Mouse (Mus musculus): Measurements from ENCODE around the gene Id3.

The Id3 gene

DNA sequence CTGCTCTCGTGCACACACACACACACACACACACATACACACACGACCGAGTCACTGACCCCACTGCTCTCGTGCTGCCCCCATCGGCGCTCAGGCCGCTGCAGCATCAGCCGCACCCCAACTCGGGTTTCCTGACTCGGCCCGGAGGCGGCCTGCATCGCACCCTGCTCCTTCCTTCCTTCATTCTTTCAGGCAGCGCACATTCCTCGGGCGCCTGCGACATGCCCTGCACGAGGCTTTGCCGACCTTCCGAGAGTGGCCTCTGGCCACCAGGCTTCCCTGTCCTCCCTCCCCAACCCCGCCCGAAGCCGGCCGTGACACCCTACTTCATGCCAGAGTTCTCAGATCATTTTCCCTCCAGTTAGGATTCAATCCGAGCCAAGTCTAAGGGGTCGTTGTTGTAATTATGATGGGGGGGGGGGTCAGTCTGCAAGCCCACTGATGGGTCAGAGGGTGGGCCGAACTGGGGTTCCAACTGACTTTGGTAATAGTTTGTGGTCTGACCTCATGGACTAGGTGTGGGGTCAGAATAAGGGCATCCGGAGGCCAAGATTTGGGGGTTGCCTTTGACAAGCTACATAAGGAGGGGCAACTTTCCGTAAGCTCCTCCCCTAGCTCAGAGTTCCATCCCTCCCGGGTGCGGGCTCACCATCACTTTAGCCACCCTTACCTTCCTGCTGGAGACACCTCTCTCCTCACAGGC, 5.2 kb downstream of the Id3 start:
- peak; percentile 82 for DNase-seq

- DNase-seq: no peak
Observed at GRCm38 (mm10) chr4:136149045-136149379, 5.7 kb downstream of the Id3 start.

- peak; percentile 76 for DNase-seq
Observed at GRCm38 (mm10) chr4:136149734-136150133, 6.4 kb downstream of the Id3 start.

- DNase-seq: no peak
Observed at GRCm38 (mm10) chr4:136150596-136150995, 7.3 kb downstream of the Id3 start.

DNA sequence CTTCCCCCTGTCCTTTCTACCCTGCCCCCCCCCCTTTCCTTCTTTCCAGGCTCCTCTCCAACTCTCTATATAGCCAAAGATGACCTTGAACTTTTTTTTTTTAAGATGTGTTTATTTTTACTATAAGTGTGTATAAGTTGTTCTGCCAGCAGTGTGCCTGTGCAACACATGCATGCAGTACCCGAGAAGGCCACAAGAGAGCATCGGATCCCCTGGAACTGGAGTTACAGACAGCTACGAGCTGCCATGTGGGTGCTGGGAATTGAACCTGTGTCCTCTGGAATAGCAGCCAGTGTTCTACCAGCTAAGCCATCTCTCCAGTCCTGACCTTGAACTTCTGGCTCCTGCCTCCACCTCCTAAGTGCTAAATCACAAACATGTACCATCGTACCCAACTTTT, 9.5 kb downstream of the Id3 start:
- no peak for DNase-seq

GRCm38 (mm10) chr4:136154462-136154861, 11.2 kb downstream of the Id3 start:
- DNase-seq: no peak

- DNase-seq: no peak
Observed at GRCm38 (mm10) chr4:136158498-136158897, 15.2 kb downstream of the Id3 start.

DNA sequence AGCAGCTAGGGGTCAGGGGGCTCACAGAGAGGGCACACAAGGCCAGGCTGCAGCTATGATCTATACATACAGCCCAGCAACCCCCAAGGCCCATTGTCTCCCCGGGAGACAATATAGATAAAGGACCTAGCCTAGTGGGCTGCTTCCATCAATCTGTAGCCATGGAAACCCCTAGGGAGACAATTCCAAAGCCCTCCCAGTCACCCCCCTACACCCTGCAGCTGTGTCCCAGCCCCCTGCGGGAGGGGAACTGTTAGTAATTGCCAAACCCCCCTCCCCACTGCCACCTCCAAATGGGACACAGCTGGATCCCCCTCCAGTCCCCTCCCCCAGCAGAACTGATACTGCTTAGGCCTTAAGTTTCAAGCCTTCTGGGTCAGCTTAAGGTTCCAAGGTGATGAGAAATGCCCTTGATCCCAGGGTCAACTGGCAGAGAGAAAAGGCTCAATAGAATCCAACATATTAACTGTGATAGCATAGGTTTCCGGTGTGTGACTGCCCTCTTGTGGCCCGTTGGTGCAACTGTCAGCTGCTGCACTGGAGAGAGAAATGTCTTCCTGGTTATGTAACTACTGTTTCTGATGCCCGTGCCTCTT, 16.6 kb downstream of the Id3 start:
- peak; percentile 86 for DNase-seq

DNA sequence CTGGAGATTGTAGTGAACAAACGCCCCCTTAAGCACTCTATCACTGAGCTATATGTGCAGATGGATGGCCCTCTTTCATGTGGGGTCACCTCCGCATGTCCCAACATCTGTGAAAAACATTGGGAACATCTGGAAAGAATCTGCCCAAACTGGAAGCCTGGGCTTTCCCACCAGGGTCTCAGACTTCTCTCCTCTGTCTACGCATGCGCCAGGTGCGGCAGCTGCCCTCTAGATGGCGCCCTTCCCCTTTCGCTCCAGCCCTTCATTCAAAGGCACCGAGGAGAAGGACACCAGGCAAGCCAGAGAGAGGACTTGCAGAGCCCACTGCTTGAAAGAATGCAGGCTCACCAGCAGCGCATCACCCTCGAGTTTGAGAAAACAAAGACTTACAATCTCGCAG, 20.2 kb downstream of the Id3 start:
- DNase-seq: peak; percentile 93

DNA sequence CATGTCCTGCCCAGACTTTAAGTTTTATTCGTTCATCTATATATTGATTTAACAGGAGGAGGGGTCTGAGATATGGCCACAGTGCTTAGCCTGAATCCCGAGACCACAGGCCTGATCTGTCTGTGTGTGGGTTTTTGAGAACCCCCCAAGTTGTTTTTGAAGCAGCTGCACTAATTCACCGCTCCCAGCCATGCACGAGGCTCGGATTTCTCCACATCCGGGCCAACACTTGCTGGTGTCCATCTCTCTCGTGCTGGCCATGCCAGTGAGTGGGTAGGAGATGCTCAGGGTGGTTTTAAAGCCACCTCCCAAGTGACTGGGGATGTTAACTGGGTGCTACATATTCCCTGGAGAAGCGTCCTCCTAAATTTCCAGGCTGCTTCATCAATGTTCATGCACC, 21.7 kb downstream of the Id3 start:
- DNase-seq: no peak

- no peak for DNase-seq
Observed at GRCm38 (mm10) chr4:136167701-136168100, 24.4 kb downstream of the Id3 start.

- DNase-seq: no peak
Observed at GRCm38 (mm10) chr4:136170401-136170800, 27.1 kb downstream of the Id3 start.

DNA sequence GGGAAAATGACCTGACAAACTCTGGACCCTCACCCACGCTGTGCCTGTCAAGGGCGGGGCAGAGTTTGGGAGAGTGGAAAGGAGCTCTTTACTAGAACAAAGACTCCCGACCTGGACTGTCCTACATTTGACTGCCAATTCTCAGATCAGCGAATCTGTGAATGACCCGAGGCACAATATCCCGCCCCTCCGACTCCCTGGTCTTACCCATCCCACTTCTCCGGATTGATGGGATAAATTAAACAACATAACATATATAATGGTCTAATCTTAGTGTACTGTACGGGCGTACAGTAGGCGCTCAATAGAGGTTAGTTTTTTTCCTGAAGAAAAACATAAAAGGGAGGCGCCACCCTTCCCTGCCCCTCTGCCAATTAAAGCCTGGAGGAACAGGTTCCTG, 28.2 kb downstream of the Id3 start:
- no peak for DNase-seq

DNA sequence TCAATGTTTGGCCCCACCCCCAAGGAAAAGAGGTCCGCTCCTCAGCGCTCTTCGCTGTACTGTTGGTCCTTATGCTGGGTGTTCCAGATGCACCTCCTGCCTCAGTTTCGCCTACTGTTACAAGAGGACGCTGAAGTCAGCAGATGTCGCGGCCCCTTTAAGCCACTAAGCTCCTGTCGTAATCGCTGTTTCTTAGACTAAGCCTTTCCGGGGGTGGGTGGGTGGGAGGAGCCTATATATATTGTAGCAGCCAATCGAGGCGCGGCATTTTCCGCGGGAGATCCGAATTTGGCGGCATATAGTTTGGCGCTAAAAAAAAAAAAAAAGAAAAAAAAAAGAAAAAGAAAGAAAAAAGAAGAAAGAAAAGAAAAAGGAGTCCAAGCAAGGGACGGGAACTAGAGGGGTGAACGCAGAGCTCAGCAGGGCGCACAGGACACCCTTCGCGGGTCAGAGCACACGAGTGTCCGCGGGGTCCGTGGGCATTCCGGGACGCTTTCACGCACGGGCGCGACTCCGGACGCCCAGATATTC, 28.8 kb downstream of the Id3 start, which contains the start of gene E2f2:
E2f2 (plus strand) TSS at position 384 of the 531 bp plus-strand sequence.
- peak; percentile 75 for DNase-seq

GRCm38 (mm10) chr4:136172542-136173209, 29.4 kb downstream of the Id3 start:
- peak; percentile 73 for DNase-seq

DNA sequence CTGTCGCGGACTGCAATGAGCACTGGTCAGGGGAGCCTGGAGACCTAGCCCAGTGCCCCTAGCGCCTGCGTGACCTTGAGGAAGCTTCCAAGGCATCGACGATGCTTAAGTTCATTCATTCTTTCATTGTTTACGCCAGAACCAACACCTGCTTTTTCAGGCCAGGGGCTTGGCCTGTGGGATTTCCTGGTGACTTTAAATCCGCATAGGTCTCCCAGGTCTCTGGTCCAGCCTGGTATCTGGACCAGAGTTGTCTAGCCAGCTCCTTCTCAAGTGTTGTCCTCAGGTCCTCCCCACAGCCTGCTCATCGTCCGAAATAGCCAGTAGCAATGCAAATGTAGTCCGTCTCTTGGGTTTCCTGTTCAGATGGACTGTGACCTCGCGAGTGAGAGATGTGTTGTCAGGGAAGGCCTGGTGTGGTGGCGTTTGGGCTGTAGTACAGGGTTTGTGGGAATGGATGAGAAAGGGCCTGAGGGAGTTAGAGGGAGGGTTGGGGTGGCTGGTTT, 30.0 kb downstream of the Id3 start:
- no peak for DNase-seq

DNA sequence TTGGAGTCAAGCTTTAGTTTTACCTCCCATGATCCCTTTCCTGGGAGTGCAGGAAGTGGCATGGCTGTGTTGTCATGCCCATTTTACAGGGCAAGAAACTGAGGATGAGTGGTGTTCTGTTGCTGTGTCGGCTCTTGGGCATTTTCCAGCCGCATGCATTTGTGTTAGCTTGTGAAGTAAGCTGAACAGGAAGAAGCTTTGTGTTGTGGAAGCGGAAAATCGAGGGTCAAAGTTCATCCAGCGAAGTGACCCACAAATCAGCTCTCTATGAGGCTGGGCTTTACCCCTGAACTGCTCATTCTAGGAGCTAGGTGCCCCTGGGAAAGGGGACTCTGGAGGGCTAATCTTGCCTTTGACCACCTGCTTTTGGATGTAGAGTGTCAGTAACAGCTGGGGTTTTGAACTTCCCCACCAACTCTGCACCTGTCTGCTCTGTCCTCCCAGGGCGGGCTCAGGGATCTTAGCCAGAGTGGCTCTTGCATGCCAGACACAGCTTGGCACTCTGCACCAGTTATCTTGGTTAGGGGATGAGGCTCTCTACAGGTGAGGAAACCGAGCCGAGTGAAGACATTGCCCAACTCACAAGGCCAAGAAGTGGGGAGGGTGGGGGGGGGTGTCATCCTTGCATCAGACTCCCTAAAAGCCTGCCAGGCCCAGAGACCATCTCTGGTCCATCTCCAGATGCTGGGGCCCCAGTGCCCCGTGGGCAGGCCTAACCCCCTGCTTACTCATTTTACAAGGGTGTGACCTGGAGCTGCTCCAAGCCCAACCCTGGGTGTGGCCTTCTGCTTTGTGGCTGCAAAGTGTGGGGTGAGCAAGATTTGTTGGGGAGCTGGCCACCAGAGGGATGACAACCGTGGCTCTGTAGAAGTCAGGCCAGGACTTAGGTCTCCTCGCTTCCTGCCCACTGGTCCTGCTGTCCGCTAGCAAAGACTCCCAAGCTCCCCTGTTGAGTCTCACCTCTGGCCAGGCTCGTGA, 31.2 kb downstream of the Id3 start:
- peak; percentile 69 for DNase-seq

GRCm38 (mm10) chr4:136176022-136176552, 32.8 kb downstream of the Id3 start:
- no peak for DNase-seq

DNA sequence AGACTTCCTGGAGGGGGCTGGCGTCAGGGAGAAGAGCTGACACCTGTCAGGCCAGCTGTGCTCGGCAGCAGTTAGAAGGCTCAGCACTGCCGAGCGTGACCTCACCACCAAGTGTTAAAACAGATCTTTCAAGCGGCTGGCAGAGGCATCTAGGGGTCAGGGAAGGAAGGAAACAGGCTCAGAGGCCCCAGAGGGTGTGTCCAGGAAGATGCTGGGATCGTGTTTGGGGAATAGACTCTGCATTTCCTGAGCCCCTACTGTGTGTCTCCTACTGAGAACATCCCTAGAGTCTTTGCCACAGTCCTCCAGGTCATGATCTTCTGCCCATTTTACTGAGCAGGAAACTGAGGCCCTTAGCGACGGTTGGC, 33.9 kb downstream of the Id3 start:
- DNase-seq: peak; percentile 63

GRCm38 (mm10) chr4:136177612-136178474, 34.5 kb downstream of the Id3 start:
- DNase-seq: peak; percentile 88

- no peak for DNase-seq
Observed at GRCm38 (mm10) chr4:136178475-136178921, 35.2 kb downstream of the Id3 start.
